Mouse (Mus musculus) right cerebral cortex, postnatal 14 days (tissue): ENCODE measurements around the gene Hoxb1.

Experiments used
- DNase-seq: peaks from one replicate; pipeline ENCODE4 v3.0.0; 2022

The Hoxb1 gene

DNA sequence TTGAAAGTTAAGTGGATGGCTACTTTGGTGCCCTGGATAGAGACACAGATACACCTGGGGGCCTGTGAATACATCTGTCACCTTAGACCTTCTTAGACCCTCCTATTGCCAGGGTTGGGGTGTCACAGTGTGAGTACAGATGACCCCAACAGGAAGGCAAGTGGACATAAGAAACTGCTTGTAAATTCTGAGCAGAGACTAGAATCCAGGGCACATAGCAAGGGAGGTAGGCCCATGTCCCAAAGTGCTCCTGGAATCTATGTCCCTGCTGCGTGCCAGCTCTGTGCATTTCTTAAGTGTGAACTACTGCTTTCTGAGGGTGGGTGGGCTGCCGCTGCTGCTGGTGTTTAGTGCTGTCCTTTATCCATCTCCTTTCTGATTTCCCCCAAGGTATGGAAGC, 14.8 kb upstream of the Hoxb1 start:
- DNase-seq, result no peak

DNA sequence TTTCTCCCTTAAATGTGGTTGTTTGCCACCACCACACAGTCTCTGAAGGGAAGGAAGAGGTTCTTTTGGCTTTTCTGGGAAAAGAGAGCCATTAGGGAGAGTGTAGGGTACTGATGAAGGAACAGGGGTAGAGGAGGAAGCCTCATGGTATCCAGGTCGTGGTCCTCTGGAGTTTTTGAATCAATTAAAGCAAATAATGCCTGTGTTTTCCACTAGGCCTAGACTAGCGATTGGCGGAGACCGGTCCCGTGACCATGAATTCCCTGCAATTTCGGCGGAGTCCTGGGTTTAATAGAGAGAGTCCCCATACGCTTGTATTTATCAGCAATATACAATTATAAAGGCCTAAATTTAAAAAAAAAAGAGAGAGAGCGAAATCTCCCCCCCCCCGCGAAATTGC, 14.2 kb upstream of the Hoxb1 start:
- DNase-seq, result no peak

DNA sequence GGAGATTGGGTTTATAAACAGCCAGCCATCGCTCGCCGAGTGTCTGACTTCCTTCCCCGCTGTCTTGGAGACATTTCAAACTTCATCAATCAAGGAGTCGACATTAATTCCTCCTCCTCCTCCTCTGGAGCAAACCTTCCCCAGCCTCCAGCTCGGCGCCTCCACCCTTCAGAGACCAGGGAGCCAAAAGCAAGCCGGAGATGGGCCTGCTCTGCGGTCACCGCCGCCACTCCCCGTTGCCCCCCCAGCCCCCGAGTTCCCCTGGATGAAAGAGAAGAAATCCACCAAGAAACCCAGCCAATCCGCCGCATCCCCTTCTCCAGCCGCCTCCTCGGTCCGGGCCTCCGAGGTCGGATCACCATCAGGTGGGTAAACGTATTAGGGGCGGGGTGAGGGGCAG, 13.7 kb upstream of the Hoxb1 start:
- no peak for DNase-seq

DNA sequence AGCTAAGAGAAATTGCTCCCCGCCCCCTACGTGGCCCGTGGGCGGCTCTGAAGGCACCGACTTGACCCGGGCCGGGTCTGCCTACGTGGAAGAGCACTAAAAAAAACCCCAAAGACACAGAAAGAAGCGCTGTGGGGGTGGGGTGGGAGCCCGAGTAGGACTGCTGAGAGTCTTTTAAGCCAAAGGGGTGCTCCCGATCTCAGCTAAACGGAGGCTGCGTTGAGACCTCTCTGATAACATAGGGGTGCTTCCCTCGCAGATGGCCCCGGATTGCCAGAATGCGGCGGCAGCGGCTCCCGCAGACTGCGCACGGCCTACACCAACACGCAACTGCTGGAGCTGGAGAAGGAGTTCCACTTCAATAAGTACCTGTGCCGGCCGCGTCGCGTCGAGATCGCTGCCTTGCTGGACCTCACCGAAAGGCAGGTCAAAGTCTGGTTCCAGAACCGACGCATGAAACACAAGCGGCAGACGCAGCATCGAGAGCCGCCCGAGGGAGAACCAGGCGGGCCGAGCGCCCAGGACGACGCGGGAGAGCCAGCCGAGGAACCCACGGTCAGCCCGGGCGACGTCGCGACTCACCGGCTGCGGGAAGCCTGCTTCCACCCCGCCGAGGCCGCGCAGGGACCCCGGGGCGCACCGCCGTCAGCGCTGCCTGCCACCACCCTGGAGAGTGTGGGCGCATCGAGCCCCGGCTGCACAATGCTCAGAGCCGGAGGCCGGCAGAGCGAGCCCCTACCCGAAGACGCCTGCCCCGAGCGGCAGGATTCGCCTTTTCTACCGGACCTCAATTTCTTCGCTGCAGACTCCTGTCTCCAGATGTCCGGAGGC, 12.6 kb upstream of the Hoxb1 start:
- no peak for DNase-seq

DNA sequence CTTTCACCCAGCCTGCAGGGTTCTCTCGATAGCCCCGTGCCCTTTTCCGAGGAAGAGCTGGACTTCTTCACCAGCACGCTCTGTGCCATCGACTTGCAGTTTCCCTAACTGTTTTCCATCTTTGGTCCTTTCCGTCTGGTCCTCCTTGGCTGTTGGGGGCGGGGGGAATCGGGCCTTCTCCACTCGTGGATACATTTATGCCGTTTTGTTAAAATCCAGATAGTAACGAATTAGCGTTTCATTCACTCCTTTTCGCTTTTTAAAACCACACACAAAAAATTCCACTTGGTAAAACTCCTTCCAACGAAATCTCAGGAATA, 12.1 kb upstream of the Hoxb1 start:
- no peak for DNase-seq

DNA sequence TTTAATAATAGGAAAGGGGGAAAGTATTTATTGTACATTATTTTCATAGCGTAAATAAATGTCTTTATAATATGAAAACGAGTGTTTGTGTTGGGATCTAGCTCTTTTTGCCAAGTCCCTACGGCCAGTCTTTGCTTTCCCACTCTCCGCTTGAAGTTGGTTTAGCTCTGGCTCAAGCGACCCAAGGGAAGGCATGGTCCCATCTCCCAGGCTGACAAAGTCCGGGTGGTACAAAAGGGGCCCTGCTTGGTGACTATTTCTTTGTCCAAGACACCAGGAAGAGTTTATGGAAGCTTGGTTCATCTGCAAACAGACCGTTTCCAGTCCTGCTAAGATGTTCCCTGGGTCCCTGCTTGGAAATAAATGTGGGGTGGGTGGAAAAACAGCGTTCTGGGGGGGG, 11.6 kb upstream of the Hoxb1 start:
- no peak for DNase-seq

DNA sequence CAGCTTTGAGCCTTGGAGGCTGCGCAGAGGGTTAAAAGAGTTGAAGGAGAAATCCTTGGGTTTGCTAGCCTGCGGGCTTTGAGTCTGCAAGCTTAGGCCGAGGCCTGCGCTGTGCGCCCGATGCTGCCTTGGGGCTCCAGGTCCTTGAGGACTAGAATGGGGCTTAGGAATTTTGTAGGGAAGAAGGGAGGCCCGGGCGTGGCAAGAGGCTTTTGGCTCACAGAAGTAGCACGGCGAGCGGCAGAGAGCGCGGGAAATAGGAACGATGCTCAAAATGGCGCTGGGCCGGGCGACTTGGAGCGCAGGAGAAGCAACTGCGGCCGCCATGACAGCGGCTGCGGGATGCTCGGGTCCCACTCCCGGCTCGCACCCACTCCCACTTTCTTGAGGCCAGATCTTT, 11.2 kb upstream of the Hoxb1 start:
- DNase-seq, result no peak

DNA sequence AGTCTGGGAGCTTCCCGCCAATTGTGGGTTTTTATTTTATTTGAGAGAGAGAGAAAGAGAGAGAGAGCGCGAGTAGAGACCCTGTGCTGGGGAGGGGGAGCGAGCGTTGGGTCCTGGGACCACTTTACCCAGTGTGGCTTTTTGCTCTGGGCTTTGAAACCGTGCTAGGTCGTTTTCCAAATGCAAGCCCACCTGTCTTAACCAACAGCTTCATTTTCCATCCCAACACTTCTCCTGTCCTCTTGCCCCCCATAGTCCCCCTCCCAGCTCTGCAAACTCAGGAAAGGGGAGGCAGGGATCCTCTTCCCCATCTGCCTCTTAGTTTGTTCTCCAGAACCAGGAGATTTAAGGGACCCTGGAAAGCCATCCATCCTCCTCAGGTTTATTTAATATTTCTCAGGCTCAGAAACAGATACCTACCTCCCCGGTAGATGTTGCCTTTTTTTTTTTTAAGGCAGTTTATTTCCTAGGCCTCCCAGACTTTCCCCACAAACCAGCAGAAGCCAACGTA, 10.7 kb upstream of the Hoxb1 start:
- DNase-seq, result no peak

DNA sequence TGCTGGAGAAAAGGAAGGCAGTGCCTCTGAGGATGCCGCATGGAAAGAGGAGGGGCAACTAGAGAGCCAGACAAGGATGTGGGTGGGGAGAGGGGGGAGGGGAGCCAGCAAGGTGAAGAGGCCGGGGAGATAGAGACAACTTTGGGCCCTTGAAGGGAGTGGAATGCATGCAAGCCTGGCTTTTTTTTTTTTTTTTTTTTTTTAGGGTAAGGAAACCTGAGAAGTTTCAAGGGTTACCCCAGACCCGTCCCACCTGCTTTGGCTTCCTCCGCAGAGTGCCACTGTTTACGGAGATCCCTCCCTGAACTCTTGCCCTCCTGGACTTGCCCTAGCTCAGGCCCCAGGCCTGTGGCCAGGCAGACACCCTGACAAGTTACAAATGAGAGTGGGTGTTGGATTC, 1.7 kb upstream of the Hoxb1 start:
- no peak for DNase-seq

DNA sequence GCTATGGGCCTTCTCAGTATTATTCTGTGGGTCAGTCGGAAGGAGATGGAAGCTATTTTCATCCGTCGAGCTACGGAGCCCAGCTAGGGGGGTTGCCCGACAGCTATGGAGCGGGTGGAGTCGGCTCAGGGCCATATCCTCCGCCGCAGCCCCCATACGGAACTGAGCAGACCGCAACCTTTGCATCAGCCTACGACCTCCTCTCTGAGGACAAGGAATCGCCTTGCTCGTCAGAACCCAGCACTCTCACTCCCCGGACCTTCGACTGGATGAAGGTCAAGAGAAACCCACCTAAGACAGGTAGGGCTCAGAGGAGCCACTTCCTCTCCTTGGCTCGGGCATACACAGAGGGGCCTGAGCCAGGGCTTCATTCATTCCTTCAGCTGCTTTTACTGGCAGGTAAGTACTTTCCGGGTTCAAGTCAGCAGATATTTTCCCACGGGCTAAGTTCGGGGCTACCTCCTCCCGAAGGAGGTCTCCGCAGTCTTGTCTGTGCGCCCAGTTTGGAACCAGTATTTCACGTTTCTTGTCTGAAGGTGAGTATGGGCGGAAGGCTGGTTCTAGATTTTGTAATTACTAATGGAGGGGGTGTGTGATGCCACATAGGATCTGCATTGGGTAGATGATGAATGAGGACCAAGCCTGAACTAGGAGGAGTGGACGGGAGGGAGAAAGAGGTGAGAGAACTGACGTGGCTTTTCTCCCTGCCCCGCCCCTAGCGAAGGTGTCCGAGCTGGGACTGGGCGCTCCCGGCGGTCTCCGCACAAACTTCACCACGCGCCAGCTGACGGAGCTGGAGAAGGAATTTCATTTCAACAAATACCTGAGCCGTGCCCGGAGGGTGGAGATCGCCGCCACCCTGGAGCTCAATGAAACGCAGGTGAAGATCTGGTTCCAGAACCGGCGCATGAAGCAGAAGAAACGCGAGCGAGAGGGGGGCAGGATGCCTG, 815 bp downstream of the Hoxb1 start:
- no peak for DNase-seq

DNA sequence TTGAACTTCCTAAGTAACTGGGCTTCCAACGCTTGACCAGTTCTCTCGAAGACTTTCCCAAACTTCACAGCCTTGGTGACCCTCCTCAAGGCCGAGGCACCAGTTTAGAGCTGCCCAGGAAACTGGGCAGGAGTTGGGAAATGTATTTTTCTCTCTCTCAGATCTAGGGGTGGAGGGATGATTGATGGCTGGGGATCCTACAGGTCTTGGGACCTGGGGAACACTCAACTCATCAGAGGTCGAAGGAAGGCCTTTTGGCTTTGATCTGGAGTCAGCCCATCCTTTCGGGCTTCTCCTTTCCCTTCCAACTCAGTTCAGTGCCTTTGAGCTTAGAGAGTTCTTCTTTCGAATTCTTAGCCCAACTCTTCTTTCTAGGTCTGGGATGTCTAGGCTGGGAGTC, 1.6 kb downstream of the Hoxb1 start:
- no peak for DNase-seq

DNA sequence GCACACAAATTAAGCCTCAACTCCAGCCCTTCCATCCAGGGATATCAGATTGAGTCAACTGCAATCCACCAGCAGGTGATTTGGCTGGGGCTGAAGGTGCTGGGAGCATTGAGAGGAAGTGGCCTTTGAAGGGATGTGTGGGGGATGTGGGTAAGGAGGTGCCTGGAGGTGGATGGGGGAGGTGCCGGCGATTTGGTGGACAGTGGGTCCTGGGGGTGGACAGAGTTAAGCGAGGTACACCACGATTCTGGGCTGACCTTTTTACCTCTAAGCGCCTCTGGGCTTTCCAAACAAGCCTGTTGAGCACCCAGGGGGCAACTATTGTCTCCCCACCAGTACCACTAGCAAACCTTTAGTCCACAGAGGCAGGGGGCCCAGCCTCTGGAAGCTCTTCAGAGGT, 3.1 kb downstream of the Hoxb1 start:
- no peak for DNase-seq

DNA sequence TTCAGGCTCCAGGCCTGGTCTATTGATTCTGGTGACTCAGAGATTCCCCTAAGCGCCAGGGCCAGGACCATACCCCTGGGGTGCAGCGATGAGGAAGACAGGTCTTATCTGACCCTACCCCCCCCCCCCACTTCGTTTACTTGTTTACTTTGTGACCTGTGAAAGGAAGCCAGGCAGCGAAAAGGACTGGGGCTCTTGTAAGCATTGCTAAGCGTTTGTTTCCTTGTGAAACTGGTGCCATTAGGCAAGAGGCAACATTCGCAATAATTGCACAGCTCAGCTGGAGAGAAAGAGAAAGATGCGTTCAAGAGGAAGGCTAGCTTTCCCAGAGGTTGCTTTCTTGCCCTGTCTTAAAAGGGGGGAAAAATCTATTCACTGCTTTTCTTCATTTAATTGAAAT, 3.6 kb downstream of the Hoxb1 start:
- no peak for DNase-seq

DNA sequence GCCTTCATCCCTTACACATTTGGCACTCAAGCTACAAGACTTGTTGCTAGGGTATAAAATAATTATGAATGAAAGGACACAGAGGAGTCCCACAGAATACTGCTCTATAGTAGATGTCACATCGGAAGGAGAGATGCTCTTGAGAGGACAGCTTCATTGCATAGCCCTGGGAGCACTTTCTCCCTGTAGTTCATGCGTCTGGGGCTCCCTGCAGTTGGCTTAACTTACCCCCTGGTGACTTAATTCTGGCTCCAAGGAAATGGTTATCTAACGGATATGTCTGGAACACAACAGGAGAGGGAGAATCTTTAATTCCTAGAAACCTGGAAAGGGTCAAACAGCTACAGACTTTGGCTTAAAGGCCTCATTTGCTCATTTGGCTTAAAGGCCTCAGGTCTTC, 6.2 kb downstream of the Hoxb1 start:
- no peak for DNase-seq

DNA sequence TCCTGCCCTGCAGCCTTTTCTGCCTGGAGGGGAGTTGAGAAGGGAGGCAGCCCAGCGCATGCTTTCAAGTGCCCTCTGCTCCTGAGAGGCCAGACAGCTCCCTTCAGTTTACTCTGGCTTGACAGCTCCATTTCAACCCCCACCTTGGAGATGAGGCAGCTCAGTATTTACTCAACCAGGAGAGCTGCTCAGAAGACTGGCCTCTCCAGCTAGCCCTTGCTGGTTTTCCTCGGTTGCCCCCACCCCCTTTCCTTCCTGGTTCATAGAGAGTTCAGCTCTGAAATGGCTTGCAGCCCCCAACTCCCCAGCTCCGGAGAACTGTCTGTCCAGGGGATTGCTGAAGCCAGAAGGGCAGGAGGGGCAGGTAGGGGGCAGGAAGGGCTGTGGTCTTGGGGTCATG, 7.0 kb downstream of the Hoxb1 start:
- no peak for DNase-seq

DNA sequence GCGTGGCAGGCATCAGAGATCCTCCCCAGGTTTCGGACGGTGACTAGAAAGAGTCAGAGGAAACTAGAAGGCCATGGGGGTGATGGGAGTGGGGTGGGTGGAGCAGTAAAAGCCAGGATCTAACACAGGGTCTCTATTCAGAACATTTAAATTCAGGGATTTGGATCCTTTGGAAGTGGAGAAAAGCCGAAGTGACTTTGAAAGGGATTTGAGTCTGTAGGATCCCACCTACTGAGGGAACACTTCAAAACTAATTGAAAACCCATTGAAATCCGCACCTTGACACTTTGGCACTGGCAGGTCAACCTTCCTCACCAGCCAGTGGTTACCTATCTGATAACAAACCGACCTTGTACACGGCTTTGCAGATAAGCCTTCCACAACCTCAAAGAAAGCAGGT, 9.3 kb downstream of the Hoxb1 start:
- no peak for DNase-seq

DNA sequence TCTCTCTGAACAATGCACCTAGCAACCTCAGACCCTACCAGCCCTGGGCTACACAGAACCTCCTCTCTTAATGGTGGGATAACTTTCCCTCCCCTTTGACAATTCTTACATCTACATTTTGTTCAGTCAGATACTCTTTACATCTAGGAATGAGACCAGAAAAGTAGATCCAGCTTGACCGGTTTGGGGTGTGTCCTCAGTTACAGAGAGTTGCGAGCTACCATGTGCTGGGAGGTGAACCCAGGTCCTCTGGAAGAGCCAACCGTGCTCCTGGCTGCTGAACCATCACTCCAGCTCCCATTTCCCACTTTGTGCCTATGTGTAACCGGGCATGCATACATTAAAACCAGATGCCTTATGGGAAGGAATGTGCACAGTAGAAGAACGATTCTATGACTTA, 17.8 kb downstream of the Hoxb1 start:
- no peak for DNase-seq

DNA sequence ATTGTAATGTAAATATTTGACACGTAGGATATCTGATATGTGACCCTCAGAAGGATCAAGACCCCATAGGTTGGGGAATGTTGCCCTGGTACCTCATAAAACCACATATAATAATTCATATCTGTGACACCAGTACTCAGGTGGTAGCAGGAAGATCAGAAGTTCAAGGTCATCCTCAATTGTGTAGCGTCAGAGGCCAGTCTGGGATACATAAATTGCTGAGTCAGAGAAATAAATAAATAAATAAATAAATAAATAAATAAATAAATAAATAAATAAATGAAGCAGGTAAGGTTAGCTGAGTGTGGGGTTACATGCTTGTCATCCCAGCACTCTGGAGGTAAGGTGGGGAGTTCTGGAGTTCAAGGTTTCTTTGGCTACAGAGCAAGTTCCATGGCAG, 22.1 kb downstream of the Hoxb1 start:
- no peak for DNase-seq

DNA sequence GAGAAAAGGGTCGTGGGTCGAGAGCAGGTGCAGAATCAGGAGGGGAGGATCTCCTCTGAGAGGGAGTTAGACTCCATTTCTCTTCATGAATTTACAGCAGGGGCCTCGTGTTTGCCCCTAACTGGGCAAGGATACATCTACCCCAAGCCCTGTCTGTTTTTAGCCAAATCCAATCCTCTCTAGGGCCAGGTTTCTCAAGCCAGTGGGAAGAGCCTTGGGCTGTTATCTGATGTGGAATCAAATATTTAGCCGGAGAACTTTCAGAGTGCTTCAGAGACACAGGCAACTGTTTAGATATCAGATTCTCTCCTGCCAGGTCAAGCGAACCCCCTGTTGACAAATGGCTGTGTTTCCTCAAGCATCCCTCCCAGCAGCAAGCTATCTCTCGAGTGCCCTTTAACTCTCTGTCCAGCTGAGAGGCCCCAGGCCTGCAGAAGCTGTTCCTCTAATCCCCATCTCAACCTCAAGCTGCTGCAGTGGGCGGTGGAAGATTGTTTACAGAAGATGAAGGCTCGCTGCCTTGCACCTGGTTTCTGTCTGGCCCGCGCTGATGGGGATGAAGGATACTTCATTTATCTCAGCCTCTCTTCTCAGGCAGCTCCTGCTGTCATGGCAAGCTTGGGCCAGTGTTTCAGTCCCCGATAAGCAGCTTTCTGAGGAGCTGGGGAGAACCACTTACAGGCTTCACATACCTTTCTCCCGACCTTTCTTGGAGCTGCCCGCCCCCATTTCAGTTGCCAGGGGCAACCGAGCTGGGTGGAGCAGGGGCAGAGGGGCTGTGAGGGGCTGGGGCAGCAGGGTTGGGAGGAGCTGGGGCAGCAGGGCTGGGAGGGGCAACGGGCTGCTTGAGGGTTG, 31.4 kb downstream of the Hoxb1 start:
- no peak for DNase-seq

DNA sequence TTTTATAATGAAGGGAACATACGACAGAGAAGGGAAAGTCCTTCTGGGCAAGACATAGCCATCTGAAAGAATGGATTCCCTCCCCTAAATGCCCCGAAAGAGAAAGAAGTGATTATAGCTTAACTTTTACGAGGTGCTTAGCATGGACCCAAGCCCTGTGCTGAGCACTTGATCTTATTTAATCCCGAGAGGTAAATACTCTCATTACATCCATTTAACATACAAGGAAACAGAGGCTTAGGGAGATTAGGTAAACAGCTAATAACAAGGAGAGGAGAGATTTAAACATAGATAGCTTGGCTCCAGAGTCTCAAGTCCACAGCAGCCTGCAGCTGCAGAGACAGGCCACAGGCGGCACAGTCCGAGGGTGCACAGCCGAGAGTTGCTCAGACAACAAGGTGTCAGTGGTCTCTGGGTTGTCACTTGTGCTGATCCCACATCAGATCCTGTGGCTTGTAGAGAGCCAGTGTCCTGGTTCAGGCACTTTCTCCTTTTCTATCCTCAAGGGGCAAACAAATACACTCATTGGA, 32.3 kb downstream of the Hoxb1 start:
- DNase-seq, result no peak

DNA sequence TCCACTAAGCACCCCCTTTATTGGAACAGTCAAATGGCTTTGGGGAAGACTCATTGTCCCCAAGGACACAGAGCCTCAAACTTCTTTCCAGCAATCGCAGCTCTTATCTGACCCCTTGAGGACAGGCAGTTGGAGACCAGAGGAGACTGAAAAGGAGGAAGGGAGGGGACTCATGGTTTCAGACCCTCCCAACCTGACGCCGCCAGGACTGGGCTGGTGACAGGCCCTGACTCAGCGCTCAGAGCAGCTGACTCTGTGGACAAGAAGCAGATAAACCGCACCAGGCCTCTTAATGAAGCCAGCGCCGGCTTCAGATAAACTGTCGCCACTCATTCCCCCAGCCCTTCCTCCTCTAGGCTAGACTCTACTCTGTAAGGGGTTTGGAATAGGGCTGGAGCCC, 34.4 kb downstream of the Hoxb1 start:
- DNase-seq, result no peak

DNA sequence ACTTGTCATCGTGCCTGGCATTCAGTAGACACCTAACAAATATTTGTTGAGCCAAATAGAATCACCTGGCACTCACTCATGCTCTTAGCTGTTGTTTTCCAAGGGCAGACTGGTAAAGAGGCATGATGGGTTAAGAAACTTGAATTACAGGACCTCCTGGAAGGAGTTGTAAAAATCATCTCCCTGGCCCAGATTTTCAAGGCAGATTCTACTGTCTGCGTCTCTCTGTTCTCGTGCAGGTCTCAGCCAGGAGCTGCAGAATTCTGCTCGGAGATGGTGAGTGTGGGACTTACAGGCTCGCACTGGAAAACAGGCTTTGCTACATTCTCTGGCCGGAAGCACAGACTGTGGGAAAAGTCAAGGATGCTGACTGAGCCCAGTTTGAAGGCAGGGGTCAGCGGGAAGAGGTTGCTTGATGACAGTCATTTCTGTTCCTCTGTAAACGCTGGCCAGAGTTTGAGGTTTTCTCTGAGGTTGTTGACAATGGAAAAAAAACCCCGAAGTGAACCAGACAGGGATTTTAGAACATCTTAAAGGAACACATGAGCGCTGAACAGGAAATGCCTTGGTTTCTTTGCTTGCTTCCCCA, 38.6 kb downstream of the Hoxb1 start:
- DNase-seq, result no peak

DNA sequence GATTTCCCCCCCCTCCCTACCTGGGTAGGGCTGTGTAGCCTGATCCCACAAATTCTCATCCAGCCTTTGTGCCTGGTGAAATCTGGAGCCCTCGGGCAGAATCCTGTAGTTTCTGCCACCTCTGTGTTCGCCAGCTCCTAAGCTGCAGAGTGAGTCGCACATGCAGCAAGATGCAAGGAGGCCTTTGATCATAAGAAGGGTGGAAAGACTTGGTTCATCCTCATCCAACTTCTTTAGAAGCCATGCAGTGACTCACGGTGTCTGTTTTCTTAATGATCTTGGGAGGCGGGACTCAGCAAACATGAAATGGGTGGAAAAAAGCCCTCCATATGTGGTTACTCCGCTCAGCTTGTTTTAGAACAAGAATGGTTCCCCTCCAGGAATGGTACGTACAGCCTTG, 39.3 kb downstream of the Hoxb1 start:
- DNase-seq, result no peak
